Mouse (Mus musculus) heart, embryonic 11.5 days (tissue): Measurements from ENCODE around the gene Pilrb1. TPM values are rescaled to one million over a fixed set of nuclear protein-coding genes. Genes with fewer than 3 reads are reported as not detected.
"Not testable (repeated sequence)": the region's sequence is repeated elsewhere in the genome, so short reads cannot be mapped to it uniquely, and the experiment has no call there.

Experiments used
- ATAC-seq: fragments of 200-750 bp; cut with Nextera tagmentation; replicated peaks from 2 replicates; pipeline ENCODE4 v1.8.0; 2017; ENCODE audit warnings: moderate library complexity; ENCODE audit not compliant: insufficient number of reproducible peaks, low FRiP score, low TSS enrichment
- H3K27ac ChIP-seq: fragments of 300-500 bp; sonication (generic); 2 replicates; pipeline ENCODE4 v1.5.1; 2014; ENCODE audit warnings: mild to moderate bottlenecking, low read depth, low read length
- H3K27me3 ChIP-seq: fragments of 300-500 bp; sonication (generic); 2 replicates; pipeline ENCODE4 v1.6.1; 2014; ENCODE audit warnings: mild to moderate bottlenecking, low read length, mixed read lengths; ENCODE audit not compliant: control insufficient read depth, insufficient read depth
- H3K36me3 ChIP-seq: fragments of 300-500 bp; sonication (generic); 2 replicates; pipeline ENCODE4 v1.6.1; 2014; ENCODE audit warnings: mild to moderate bottlenecking, low read length, moderate library complexity, mixed read lengths; ENCODE audit not compliant: control insufficient read depth, insufficient read depth
- H3K4me1 ChIP-seq: fragments of 300-500 bp; sonication (generic); 2 replicates; pipeline ENCODE4 v1.6.1; 2014; ENCODE audit warnings: low read length; ENCODE audit not compliant: control insufficient read depth, insufficient read depth
- H3K4me2 ChIP-seq: fragments of 300-500 bp; sonication (generic); 2 replicates; pipeline ENCODE4 v1.6.1; 2014; ENCODE audit warnings: mild to moderate bottlenecking, moderate library complexity
- H3K4me3 ChIP-seq: fragments of 300-500 bp; sonication (generic); 2 replicates; pipeline ENCODE4 v1.5.1; 2014; ENCODE audit warnings: low read depth, low read length
- H3K9ac ChIP-seq: fragments of 300-500 bp; sonication (generic); 2 replicates; pipeline ENCODE4 v1.6.1; 2014; ENCODE audit warnings: mild to moderate bottlenecking, low read depth, low read length, moderate library complexity
- H3K9me3 ChIP-seq: fragments of 300-500 bp; sonication (generic); replicated peaks from 2 replicates; pipeline ENCODE4 v1.6.1; 2016; ENCODE audit warnings: low read length; ENCODE audit not compliant: control insufficient read depth
- WGBS: fragments of 180-500 bp; shearing (Covaris S2); extraction: QIAGEN DNeasy Blood & Tissue Kit; methylation state at CpG from one replicate; pipeline ENCODE4 v1.1.7; 2014; ENCODE audit not compliant: insufficient replicate concordance; 5-methylcytosine and 5-hydroxymethylcytosine counted together
- polyA plus RNA-seq: library from polyadenylated mRNA; unstranded; fragments of >200 nt; fragmentation: Nextera tagmentation; extraction: Ambion mirVana; gene quantifications from 2 replicates; pipeline ENCODE4 v1.2.1, GENCODE M21; 2014

Gene Pilrb1
- 0.13 and 0.84 TPM in 2 replicates for polyA plus RNA-seq

GRCm38 (mm10) chr5:137857960-137858710, at the start of gene Pilrb1:
TSS of gene Pilrb1 (minus strand) at chr5:137858106.
- H3K9me3 ChIP-seq, ATAC-seq, H3K4me1 ChIP-seq, H3K27ac ChIP-seq, H3K27me3 ChIP-seq, H3K4me2 ChIP-seq, H3K36me3 ChIP-seq, H3K9ac ChIP-seq, H3K4me3 ChIP-seq: not testable (repeated sequence)
- 55% methylated on average over 2 of the region's 2 CpGs for WGBS

DNA sequence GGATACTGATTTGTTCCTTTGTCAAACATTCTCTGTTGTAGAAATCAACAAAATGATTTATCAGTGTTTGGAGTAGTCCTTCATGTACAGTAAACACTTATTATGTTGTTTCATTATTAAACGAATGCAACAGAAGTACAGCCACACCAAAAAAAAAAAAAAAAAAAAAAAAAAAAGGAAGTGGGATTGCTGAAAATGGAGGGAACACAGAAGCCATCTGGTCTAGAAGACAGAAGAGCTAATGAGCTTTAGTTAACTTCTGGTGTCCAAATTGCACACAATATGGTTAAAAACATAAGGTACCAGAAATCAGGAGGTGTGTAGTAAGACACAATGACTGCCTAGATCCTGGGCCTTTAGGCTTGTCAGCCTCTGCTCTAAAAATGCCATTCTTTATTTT, 39.9 kb upstream of the Pilrb1 start:
- H3K4me2 ChIP-seq = no peak overlapping the region
- H3K27ac ChIP-seq = no peak overlapping the region
- no peak for ATAC-seq
- no peak overlapping the region for H3K9ac ChIP-seq
- no peak overlapping the region for H3K4me3 ChIP-seq
- no peaks in the 10 kb centered on the region for H3K4me1 ChIP-seq
- H3K9me3 ChIP-seq = no peaks in the 10 kb centered on the region
- no peaks in the 10 kb centered on the region for H3K36me3 ChIP-seq
- no peaks in the 10 kb centered on the region for H3K27me3 ChIP-seq
- 75% methylated on average over 1 of the region's 1 CpGs for WGBS

- Histone ChIP-seq H3K9me3 (no peaks in the 10 kb centered on the region), H3K4me2 (no peak overlapping the region), H3K36me3 (no peaks in the 10 kb centered on the region), H3K27ac (no peak overlapping the region), H3K9ac (no peak overlapping the region), H3K4me3 (no peak overlapping the region), H3K27me3 (no peaks in the 10 kb centered on the region), H3K4me1 (no peaks in the 10 kb centered on the region)
- ATAC-seq = no peak
- WGBS = 64% methylated on average over 1 of the region's 1 CpGs
Observed at GRCm38 (mm10) chr5:137892954-137893353, 35.0 kb upstream of the Pilrb1 start.

DNA sequence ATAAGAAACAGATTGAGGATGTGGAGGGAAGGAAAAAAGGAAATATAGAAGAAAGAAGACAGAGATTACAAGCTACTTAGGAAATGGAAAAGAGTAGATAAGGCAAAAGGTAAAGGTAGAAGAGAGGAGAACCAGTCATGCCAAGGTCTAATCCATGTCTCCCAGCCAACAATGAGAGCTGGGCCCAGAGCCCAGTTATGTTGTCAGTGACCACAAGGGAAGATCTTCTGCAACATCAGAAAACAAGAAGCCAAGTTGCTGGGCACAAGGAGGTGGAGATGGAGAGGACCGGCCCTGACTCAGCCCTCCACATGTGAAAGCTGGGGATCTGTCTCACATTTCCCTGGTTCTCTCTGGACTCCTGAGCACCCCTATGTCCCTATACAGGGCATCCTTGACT, 29.8 kb upstream of the Pilrb1 start:
- WGBS = 78% methylated on average over 1 of the region's 1 CpGs
- Histone ChIP-seq H3K4me1 (no peaks in the 10 kb centered on the region), H3K9me3 (no peaks in the 10 kb centered on the region), H3K36me3 (no peaks in the 10 kb centered on the region), H3K9ac (no peak overlapping the region), H3K27me3 (no peaks in the 10 kb centered on the region), H3K27ac (no peak overlapping the region), H3K4me2 (no peak overlapping the region), H3K4me3 (no peak overlapping the region)
- ATAC-seq = no peak

- H3K9ac ChIP-seq = no peak overlapping the region
- H3K4me1 ChIP-seq = no peaks in the 10 kb centered on the region
Observed at GRCm38 (mm10) chr5:137885894-137886293, 28.0 kb upstream of the Pilrb1 start.

DNA sequence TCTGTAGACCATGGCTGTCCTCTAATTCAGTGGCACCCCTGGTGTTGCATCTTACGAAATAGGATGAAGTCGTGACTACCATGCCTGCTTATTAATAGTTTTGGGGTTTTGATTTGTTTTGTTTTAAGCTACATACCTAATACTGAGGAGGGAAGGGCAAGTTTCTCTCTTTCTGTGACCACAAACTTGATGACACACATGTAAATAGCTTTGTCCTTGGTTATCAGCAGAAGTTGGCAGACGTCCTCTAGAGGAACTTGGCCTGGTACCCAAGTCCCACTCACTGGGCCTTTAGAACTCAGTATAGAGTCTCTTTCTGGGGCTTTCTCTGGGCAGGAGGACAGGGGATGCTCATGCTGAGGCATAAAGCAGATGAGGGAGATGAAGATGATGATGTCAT, 25.4 kb upstream of the Pilrb1 start:
- ATAC-seq = no peak
- WGBS = 78% methylated on average over 3 of the region's 3 CpGs

More at GRCm38 (mm10) chr5:137885894-137886293, 28.0 kb upstream of the Pilrb1 start:
- WGBS = 3% methylated on average over 2 of the region's 2 CpGs
- Histone ChIP-seq H3K27me3 (no peaks in the 10 kb centered on the region), H3K36me3 (no peaks in the 10 kb centered on the region), H3K4me2 (no peak overlapping the region), H3K27ac (no peak overlapping the region), H3K4me3 (no peak overlapping the region), H3K9me3 (no peaks in the 10 kb centered on the region)
- ATAC-seq = no peak

DNA sequence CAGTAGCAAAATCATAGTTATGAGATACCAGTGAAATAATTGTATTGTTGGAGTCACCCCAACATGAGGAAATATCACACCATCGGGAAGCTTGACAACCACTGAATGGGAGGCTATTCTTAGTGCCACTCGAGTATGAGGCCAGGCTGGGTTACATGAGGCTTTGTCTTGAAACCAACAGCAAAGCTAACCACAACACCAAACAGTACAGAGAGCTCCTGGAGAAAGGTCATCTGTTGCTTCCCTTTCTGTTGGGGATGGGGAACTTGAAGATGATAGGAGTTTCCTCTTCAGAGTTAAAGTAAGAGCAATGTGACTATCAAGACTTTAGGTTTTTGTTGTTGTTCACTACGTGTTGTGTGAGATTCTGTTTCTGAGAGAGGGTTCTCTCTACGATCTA, 25.0 kb upstream of the Pilrb1 start:
- H3K9ac ChIP-seq = no peak overlapping the region

More for the DNA sequence above, 25.4 kb upstream of the Pilrb1 start:
- Histone ChIP-seq H3K9ac (no peak overlapping the region), H3K27me3 (no peaks in the 10 kb centered on the region), H3K4me1 (no peaks in the 10 kb centered on the region), H3K4me2 (no peak overlapping the region), H3K4me3 (no peak overlapping the region), H3K36me3 (no peaks in the 10 kb centered on the region), H3K9me3 (no peaks in the 10 kb centered on the region), H3K27ac (no peak overlapping the region)

DNA sequence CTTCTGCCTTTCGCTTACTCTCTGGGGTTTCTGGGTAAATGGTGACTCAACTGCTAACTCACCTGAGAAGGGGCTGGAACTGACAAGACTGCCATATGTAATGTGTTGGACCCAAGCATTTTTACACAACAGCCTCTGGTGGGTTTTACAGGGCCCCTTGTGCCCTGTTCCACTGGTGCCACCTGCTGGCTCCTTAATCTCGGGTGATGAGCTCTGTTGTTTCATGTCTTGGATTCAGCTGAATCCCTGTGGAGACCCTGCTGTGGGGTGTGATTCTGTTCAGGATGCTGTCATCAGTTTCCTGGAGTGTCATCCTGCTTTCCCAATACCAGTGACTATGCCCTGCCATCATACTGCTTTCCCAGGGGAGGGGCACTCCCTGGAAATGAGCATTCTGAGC, 20.0 kb upstream of the Pilrb1 start:
- ATAC-seq = no peak
- H3K9me3 ChIP-seq = no peaks in the 10 kb centered on the region
- H3K27ac ChIP-seq = no peak overlapping the region
- H3K4me2 ChIP-seq = no peak overlapping the region
- no peak overlapping the region for H3K9ac ChIP-seq
- no peak overlapping the region for H3K4me3 ChIP-seq
- no peaks in the 10 kb centered on the region for H3K4me1 ChIP-seq
- no peaks in the 10 kb centered on the region for H3K36me3 ChIP-seq
- WGBS = 44% methylated on average over 2 of the region's 2 CpGs
- H3K27me3 ChIP-seq = no peaks in the 10 kb centered on the region

More for the DNA sequence above, 25.0 kb upstream of the Pilrb1 start:
- WGBS = 62% methylated on average over 4 of the region's 4 CpGs
- H3K36me3 ChIP-seq = no peaks in the 10 kb centered on the region
- no peaks in the 10 kb centered on the region for H3K27me3 ChIP-seq
- no peak overlapping the region for H3K4me2 ChIP-seq
- H3K4me3 ChIP-seq = no peak overlapping the region
- no peaks in the 10 kb centered on the region for H3K4me1 ChIP-seq
- ATAC-seq = no peak
- H3K9me3 ChIP-seq = no peaks in the 10 kb centered on the region
- no peak overlapping the region for H3K27ac ChIP-seq

DNA sequence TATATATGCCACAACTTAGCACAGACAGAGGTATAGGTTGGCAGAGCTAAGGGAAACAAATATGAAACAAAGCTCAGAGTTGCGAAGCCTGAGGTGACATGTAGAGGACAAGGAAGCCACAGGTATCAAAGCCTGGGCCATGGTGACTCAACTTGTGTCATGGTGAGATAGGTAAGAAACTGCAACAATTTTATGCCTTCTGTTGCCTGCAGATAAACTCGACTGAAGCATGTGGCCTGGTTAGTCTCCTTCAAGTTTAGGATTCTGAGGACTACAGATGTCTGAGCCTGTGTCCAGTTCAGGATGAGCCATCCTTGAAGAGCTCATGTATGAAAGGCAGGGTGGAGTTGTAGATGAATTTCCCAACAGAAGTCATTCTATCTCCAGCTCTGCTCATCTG, 17.1 kb upstream of the Pilrb1 start:
- Histone ChIP-seq H3K4me1 (no peaks in the 10 kb centered on the region), H3K9me3 (no peaks in the 10 kb centered on the region), H3K36me3 (no peaks in the 10 kb centered on the region), H3K27ac (no peak overlapping the region), H3K27me3 (no peaks in the 10 kb centered on the region), H3K4me3 (no peak overlapping the region), H3K9ac (no peak overlapping the region), H3K4me2 (no peak overlapping the region)
- 66% methylated on average over 2 of the region's 2 CpGs for WGBS
- ATAC-seq = no peak
